Mouse (Mus musculus): ENCODE data around the gene Tmem201. TPM values are rescaled to one million over a fixed set of nuclear protein-coding genes. Genes with fewer than 3 reads are reported as not detected.
"Not testable (repeated sequence)": the region's sequence is repeated elsewhere in the genome, so short reads cannot be mapped to it uniquely, and the experiment has no call there.

The Tmem201 gene
- total and polyA plus RNA-seq, 2 experiments: 6.5 to 25.2 TPM

DNA sequence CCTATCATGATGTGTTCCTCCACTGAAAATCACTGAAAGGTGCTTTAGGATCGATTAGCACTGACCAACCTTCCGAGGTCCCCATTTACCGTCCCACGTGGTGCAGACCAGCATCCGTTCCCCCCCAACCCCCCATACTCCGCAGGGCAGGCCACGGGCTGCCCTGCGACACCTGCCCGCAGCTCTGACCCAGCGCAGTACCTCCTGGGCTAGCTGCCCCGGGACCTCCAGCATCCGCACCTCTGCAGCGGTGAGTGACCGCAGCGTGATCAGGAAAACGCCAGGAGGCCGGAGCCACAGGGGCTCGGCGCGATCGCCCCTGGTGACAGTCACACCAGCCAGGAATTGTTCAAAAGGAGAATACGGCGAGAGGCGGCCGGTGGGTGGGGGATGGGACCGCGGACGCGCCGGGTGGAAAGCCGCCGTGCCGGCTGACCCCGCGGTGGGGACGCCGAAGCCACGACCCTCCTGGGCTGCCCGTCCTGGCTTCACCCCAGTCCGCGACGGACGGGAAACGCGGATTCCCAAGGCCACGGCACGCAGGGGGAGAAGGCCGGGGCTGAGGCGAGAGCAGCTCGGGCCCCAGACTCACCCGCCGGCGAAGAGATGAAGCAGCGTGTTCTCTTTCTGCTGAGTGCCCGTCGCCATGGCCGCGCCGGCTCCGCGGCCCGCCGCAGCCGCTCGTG lies 35.7 kb upstream of the Tmem201 start:
- Histone ChIP-seq H3K27me3 (ENCODE audit: control insufficient read depth, insufficient read depth, low read length) (no peaks in the 10 kb centered on the region), H3K4me3 (ENCODE audit: insufficient read depth, low read depth, low read length) (peak overlapping the region; percentile 97), H3K9ac (ENCODE audit: low read depth, low read length) (peak overlapping the region; percentile 99), H3K4me1 (ENCODE audit: control insufficient read depth, insufficient read depth, low read length) (peaks cover 37% of the 10 kb centered on the region), H3K36me3 (ENCODE audit: control insufficient read depth, insufficient read depth, low read length) (no peaks in the 10 kb centered on the region; the same call in 1 of the 2 replicates), H3K79me2 (ENCODE audit: control insufficient read depth, insufficient read depth, low read length) (peaks cover 28% of the 10 kb centered on the region), H3K27ac (replicated peaks; ENCODE audit: insufficient read depth, low read depth, low read length) (peak overlapping the region; percentile 95)
- under 1% methylated on average over 65 of the region's 65 CpGs for WGBS
- TF ChIP-seq CTCF (IDR thresholded peaks at IDR 0.05; ENCODE audit: low read depth, low read length) (no peak), POLR2A (IDR thresholded peaks at IDR 0.05; ENCODE audit: extremely low read depth, insufficient read depth, low read length) (0 out of 2 replicates have a peak, but pooled peaks have one; percentile 20)
- no peak for DNase-seq (ENCODE audit: extremely low read depth, low read depth, low spot score)

DNA sequence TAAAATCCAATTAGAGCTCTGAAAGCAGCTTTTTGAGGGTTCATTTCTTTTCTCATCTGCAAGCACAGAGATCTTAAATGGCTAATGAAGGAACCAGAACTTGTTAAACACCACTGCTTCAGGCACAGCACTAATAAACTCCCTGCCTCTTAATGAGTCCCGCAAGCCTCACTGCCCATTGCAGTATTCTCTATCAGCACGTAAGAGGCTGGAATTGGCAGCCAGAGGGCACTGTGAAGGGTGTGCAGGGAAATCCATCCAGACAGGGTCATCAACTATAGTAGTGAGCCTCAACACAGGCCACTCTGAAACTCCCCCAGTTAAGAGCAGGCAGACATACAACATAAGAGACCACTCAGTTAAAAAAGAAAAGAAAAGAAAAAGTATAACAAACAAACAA lies 34.5 kb upstream of the Tmem201 start:
- Histone ChIP-seq H3K27me3 (ENCODE audit: control insufficient read depth, insufficient read depth, low read length) (no peaks in the 10 kb centered on the region), H3K9ac (ENCODE audit: low read depth, low read length) (peak overlapping the region; percentile 50; the same call in 1 of the 2 replicates), H3K27ac (replicated peaks; ENCODE audit: insufficient read depth, low read depth, low read length) (no peak overlapping the region; the same call in 1 of the 2 replicates), H3K4me3 (ENCODE audit: insufficient read depth, low read depth, low read length) (peak overlapping the region; percentile 25; the same call in 1 of the 2 replicates), H3K79me2 (ENCODE audit: control insufficient read depth, insufficient read depth, low read length) (peaks cover 31% of the 10 kb centered on the region), H3K36me3 (ENCODE audit: control insufficient read depth, insufficient read depth, low read length) (no peaks in the 10 kb centered on the region; the same call in 1 of the 2 replicates), H3K4me1 (ENCODE audit: control insufficient read depth, insufficient read depth, low read length) (peaks cover 31% of the 10 kb centered on the region)
- peak; percentile 68; the same call in 1 of the 2 replicates for TF ChIP-seq CTCF (IDR thresholded peaks at IDR 0.05; ENCODE audit: low read depth, low read length)
- no peak for TF ChIP-seq POLR2A (IDR thresholded peaks at IDR 0.05; ENCODE audit: extremely low read depth, insufficient read depth, low read length)
- WGBS: 13% methylated on average over 2 of the region's 2 CpGs
- peak; percentile 62 for DNase-seq (ENCODE audit: extremely low read depth, low read depth, low spot score)

DNA sequence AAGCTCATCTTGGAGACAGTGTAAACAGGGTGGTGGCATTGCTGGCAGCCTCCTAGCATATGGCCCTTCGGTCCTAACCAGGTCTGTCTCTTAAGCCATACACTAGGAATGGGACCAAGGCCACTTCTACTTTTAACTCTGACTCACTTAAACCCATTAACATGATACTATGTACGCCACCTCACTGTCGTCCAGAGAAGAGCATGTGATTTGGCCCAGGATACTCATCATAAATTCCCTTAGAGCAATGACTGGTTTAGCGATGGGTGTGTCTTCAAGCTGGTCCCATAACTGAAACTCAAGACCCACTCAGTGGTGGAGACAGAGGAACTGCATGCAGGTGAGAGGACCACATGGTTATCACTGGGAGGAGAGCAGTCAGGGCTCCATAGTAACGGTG lies 27.4 kb upstream of the Tmem201 start:
- no peak for TF ChIP-seq POLR2A (IDR thresholded peaks at IDR 0.05; ENCODE audit: extremely low read depth, insufficient read depth, low read length)
- no peak for TF ChIP-seq CTCF (IDR thresholded peaks at IDR 0.05; ENCODE audit: low read depth, low read length)
- Histone ChIP-seq H3K36me3 (ENCODE audit: control insufficient read depth, insufficient read depth, low read length) (peaks cover 16% of the 10 kb centered on the region), H3K4me1 (ENCODE audit: control insufficient read depth, insufficient read depth, low read length) (peaks cover 4% of the 10 kb centered on the region), H3K27ac (replicated peaks; ENCODE audit: insufficient read depth, low read depth, low read length) (no peak overlapping the region), H3K4me3 (ENCODE audit: insufficient read depth, low read depth, low read length) (no peak overlapping the region), H3K79me2 (ENCODE audit: control insufficient read depth, insufficient read depth, low read length) (peaks cover 28% of the 10 kb centered on the region), H3K9ac (ENCODE audit: low read depth, low read length) (no peak overlapping the region), H3K27me3 (ENCODE audit: control insufficient read depth, insufficient read depth, low read length) (no peaks in the 10 kb centered on the region)
- WGBS: 95% methylated on average over 5 of the region's 5 CpGs
- no peak for DNase-seq (ENCODE audit: extremely low read depth, low read depth, low spot score)

DNA sequence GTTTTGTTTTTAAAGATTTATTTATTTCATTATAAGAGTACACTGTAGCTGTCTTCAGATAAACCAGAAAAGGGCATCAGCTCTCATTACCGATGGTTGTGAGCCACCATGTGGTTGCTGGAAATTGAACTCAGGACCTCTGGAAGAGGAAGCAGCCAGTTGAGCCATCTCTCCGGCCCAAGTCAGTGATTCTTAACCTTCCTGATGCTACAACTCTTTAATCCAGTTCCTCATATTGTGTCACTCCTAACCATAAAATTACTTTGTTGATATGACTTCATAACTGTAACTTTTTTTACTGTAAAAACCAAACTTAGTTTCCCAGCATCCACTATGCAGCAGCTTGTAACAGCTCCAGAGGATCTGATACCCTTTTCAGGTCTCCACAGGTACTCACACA lies 25.5 kb upstream of the Tmem201 start:
- Histone ChIP-seq H3K4me3 (ENCODE audit: insufficient read depth, low read depth, low read length) (no peak overlapping the region), H3K27me3 (ENCODE audit: control insufficient read depth, insufficient read depth, low read length) (no peaks in the 10 kb centered on the region), H3K4me1 (ENCODE audit: control insufficient read depth, insufficient read depth, low read length) (no peaks in the 10 kb centered on the region), H3K27ac (replicated peaks; ENCODE audit: insufficient read depth, low read depth, low read length) (no peak overlapping the region), H3K36me3 (ENCODE audit: control insufficient read depth, insufficient read depth, low read length) (peaks cover 16% of the 10 kb centered on the region), H3K79me2 (ENCODE audit: control insufficient read depth, insufficient read depth, low read length) (peaks cover 15% of the 10 kb centered on the region; the same call in 1 of the 2 replicates), H3K9ac (ENCODE audit: low read depth, low read length) (no peak overlapping the region)
- no peak for TF ChIP-seq POLR2A (IDR thresholded peaks at IDR 0.05; ENCODE audit: extremely low read depth, insufficient read depth, low read length)
- no peak for TF ChIP-seq CTCF (IDR thresholded peaks at IDR 0.05; ENCODE audit: low read depth, low read length)
- WGBS: 67% methylated on average over 2 of the region's 2 CpGs
- no peak for DNase-seq (ENCODE audit: extremely low read depth, low read depth, low spot score)

DNA sequence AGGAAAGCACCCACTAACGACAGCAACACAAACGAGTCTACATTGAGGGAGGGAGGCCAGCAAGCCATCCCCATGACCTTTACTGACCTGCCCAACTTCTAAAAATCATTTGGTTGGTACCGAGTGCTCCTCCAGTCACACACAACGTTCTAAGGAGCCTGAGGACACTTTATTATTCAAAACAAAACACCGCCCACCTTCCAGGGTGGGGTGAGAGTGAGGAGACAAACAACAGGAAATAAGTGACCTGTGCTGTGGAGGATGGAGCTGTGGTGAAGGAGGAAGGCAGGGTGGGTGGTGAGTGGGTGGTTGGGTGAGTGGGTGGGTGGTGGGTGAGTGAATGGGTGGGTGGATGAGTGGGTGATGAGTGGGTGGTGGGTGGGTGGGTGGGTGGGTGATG lies 21.7 kb upstream of the Tmem201 start:
- Histone ChIP-seq H3K36me3 (ENCODE audit: control insufficient read depth, insufficient read depth, low read length) (peaks cover 26% of the 10 kb centered on the region), H3K4me1 (ENCODE audit: control insufficient read depth, insufficient read depth, low read length) (no peaks in the 10 kb centered on the region), H3K27me3 (ENCODE audit: control insufficient read depth, insufficient read depth, low read length) (no peaks in the 10 kb centered on the region), H3K9ac (ENCODE audit: low read depth, low read length) (no peak overlapping the region), H3K79me2 (ENCODE audit: control insufficient read depth, insufficient read depth, low read length) (no peaks in the 10 kb centered on the region), H3K27ac (replicated peaks; ENCODE audit: insufficient read depth, low read depth, low read length) (no peak overlapping the region), H3K4me3 (ENCODE audit: insufficient read depth, low read depth, low read length) (no peak overlapping the region)
- TF ChIP-seq CTCF (IDR thresholded peaks at IDR 0.05; ENCODE audit: low read depth, low read length) (no peak), POLR2A (IDR thresholded peaks at IDR 0.05; ENCODE audit: extremely low read depth, insufficient read depth, low read length) (no peak)
- no peak for DNase-seq (ENCODE audit: extremely low read depth, low read depth, low spot score)
- WGBS: 66% methylated on average over 5 of the region's 5 CpGs

DNA sequence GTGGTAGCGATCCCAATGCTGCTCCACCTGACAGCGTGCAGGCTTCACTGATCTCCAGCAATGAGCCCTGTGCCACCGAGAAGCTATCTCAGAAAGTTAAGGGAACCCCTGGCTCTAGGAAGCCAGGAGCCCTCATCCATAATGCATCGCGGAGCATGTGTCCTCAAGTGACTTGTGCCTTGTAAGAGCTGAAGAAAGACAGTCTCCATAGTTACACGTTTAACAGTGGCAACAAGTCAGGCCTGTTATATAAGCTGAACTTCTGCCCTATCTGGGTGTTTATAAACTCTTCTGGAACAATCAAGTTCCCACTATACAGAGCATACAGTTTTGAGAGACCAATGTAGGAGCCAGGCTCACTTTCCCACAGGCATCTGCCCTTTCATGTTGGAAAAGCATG lies 20.6 kb upstream of the Tmem201 start:
- Histone ChIP-seq H3K27ac (replicated peaks; ENCODE audit: insufficient read depth, low read depth, low read length) (peak overlapping the region; percentile 38; the same call in 1 of the 2 replicates), H3K79me2 (ENCODE audit: control insufficient read depth, insufficient read depth, low read length) (no peaks in the 10 kb centered on the region), H3K36me3 (ENCODE audit: control insufficient read depth, insufficient read depth, low read length) (peaks cover 29% of the 10 kb centered on the region), H3K27me3 (ENCODE audit: control insufficient read depth, insufficient read depth, low read length) (no peaks in the 10 kb centered on the region), H3K9ac (ENCODE audit: low read depth, low read length) (no peak overlapping the region), H3K4me1 (ENCODE audit: control insufficient read depth, insufficient read depth, low read length) (no peaks in the 10 kb centered on the region), H3K4me3 (ENCODE audit: insufficient read depth, low read depth, low read length) (no peak overlapping the region)
- 72% methylated on average over 6 of the region's 6 CpGs for WGBS
- TF ChIP-seq CTCF (IDR thresholded peaks at IDR 0.05; ENCODE audit: low read depth, low read length) (no peak), POLR2A (IDR thresholded peaks at IDR 0.05; ENCODE audit: extremely low read depth, insufficient read depth, low read length) (no peak)
- DNase-seq (ENCODE audit: extremely low read depth, low read depth, low spot score): no peak

DNA sequence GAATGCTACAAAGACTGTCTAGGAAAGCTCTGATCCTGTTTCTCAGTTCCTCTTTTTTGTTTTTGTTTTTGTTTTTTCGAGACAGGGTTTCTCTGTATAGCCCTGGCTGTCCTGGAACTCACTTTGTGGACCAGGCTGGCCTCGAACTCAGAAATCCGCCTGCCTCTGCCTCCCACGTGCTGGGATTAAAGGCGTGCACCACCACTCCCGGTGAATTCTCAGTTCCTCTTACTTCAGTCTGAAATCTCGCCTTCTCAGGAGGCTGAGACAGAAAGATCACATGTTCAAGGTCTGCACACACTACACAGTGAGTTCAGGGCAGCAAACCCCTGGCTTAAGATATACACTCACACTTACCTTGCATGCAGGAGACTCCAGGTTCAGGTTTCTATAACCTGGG lies 18.7 kb upstream of the Tmem201 start:
- not testable (repeated sequence) for H3K4me3 ChIP-seq (ENCODE audit: insufficient read depth, low read depth, low read length); H3K4me1 ChIP-seq (ENCODE audit: control insufficient read depth, insufficient read depth, low read length); DNase-seq (ENCODE audit: extremely low read depth, low read depth, low spot score); H3K9ac ChIP-seq (ENCODE audit: low read depth, low read length); H3K79me2 ChIP-seq (ENCODE audit: control insufficient read depth, insufficient read depth, low read length); H3K27me3 ChIP-seq (ENCODE audit: control insufficient read depth, insufficient read depth, low read length); H3K27ac ChIP-seq (replicated peaks; ENCODE audit: insufficient read depth, low read depth, low read length)
- WGBS: 89% methylated on average over 7 of the region's 7 CpGs
- peaks cover 32% of the 10 kb centered on the region for H3K36me3 ChIP-seq (ENCODE audit: control insufficient read depth, insufficient read depth, low read length)
